13 mouse cellular contexts compared by ENCODE assay signal in the genomic region with DNA sequence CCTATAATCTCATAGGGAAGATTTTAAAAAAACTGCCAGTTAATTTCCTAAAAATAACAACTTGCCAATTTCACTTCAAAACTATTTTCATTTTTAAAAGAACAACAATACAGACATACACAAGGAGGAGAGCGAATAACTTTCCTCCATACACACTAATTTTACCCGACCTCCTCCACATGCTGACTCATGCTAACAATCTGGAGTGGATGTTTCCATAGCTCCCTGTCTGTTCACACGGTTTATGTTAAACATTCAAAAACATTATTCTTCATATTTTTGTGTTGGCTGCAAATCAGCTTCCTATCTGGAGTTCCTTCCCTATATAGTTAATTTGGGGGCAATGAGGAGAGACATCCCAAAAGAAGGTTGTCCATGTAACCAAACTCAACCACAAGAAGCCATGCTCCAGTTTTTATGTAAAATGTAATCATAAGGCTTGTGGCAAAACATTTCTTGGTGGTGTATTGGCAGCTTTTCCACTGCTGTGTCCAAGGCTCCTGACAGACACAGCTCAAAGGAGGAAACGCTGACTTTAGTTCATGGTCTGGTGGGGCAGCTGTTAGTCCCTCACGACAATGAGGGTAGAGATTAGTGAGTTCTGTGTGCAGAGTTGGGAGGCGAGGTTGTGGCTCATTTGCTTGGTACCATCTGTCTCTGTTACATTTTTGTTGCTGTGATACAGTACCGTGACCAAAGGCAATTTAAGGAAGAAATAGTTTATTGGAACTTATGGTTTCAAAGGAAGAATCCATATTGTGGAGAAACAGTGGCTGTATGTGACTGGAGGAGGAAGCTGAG.
DNase-seq lines count a peak whose midpoint lies in the region; ATAC-seq lines count a peak whose summit lies in the region.
"Had no signal": no experiment of that assay in that cellular context is flagged by ENCODE, and none has a peak within 500 bp of the region (broad histone marks: within the 10 kb centered on the region; RNA-seq: fewer than 3 reads in every experiment).

No protein-coding gene starts in this region.

- intact Hi-C loops in left cerebral cortex, postnatal 36 days (cut with DNase I): loop anchor here (2.0 to 5.0 kb wide), 2 partner anchors 389 to 515 kb away; a partner anchor contains a TSS

- ATAC-seq in forebrain, embryonic 14.5 days: no peak
- ATAC-seq in forebrain, embryonic 12.5 days (ENCODE audit: low FRiP score): no peak
- ATAC-seq: activated CD4-positive, CD25-positive, alpha-beta regulatory T cell, adult 4 months; lung, postnatal 0 days had no signal

- H3K4me2 ChIP-seq in forebrain, embryonic 14.5 days (ENCODE audit: low read length): no peak overlapping the region
- H3K4me2 ChIP-seq in forebrain, embryonic 12.5 days: no peak overlapping the region
- H3K4me2 ChIP-seq: limb, embryonic 15.5 days had no signal

- H3K36me3 ChIP-seq in forebrain, embryonic 14.5 days (ENCODE audit: control insufficient read depth, insufficient read depth, low read length): no peaks in the 10 kb centered on the region
- H3K36me3 ChIP-seq in forebrain, embryonic 12.5 days (replicated peaks): no peaks in the 10 kb centered on the region
- H3K36me3 ChIP-seq: limb, embryonic 15.5 days had no signal

- H3K9me3 ChIP-seq in forebrain, embryonic 14.5 days (replicated peaks; ENCODE audit: control insufficient read depth, low read length): no peaks in the 10 kb centered on the region
- no peaks in the 10 kb centered on the region for H3K9me3 ChIP-seq in forebrain, embryonic 12.5 days
- H3K9me3 ChIP-seq: limb, embryonic 15.5 days had no signal

- H3K4me1 ChIP-seq in forebrain, embryonic 14.5 days (ENCODE audit: control insufficient read depth, insufficient read depth, low read length): peaks cover 7% of the 10 kb centered on the region
- H3K4me1 ChIP-seq in forebrain, embryonic 12.5 days: peaks cover 16% of the 10 kb centered on the region

- H3K9ac ChIP-seq in forebrain, embryonic 14.5 days (ENCODE audit: low read length): no peak overlapping the region
- no peak overlapping the region for H3K9ac ChIP-seq in forebrain, embryonic 12.5 days
- H3K9ac ChIP-seq: limb, embryonic 15.5 days had no signal

- H3K27me3 ChIP-seq in forebrain, embryonic 14.5 days (replicated peaks; ENCODE audit: control insufficient read depth, insufficient read depth, low read length): no peaks in the 10 kb centered on the region
- no peaks in the 10 kb centered on the region for H3K27me3 ChIP-seq in forebrain, embryonic 12.5 days
- H3K27me3 ChIP-seq: limb, embryonic 15.5 days had no signal

- H3K4me3 ChIP-seq in forebrain, embryonic 14.5 days (ENCODE audit: low read depth, low read length): no peak overlapping the region
- H3K4me3 ChIP-seq in forebrain, embryonic 12.5 days (replicated peaks): no peak overlapping the region
- H3K4me3 ChIP-seq: heart, adult 2 months; limb, embryonic 15.5 days had no signal

- H3K27ac ChIP-seq in forebrain, embryonic 14.5 days (ENCODE audit: low read depth, low read length): 0 out of 2 replicates have a peak overlapping the region, but pooled peaks have one; percentile 39
- H3K27ac ChIP-seq in forebrain, embryonic 12.5 days: no peak overlapping the region
- H3K27ac ChIP-seq: heart, adult 2 months; limb, embryonic 15.5 days had no signal

- DNase-seq in forebrain, embryonic 14.5 days (ENCODE audit: low spot score): no peak
- peak; percentile 74 for DNase-seq in right cerebral cortex, adult 18-20 months
- no peak for DNase-seq in right cerebral cortex, postnatal 14 days
- DNase-seq in left cerebral cortex, postnatal 36 days (ENCODE audit: low spot score in 2 of 2): peak; percentile 27 to 41
- DNase-seq in ovary, postnatal 10 days (ENCODE audit: low spot score): no peak
- no peak for DNase-seq in lung, postnatal 10 days
- DNase-seq in cerebellum, adult 11-12 months: no peak
- DNase-seq: heart, adult 2 months; kidney, postnatal 14 days had no signal

- 70% methylated on average over 7 of the region's 7 CpGs for WGBS in forebrain, embryonic 14.5 days
- WGBS in forebrain, embryonic 12.5 days: 79% methylated on average over 7 of the region's 7 CpGs

Comparison
In these comparisons a context has a peak if more than half of its experiments do, and no peak if none do; other contexts are left out.
1. DNase-seq: peak in right cerebral cortex, adult 18-20 months (single experiment) and left cerebral cortex, postnatal 36 days (2 of 2); none in forebrain, embryonic 14.5 days (single experiment), right cerebral cortex, postnatal 14 days (single experiment), ovary, postnatal 10 days (single experiment), lung, postnatal 10 days (single experiment) and cerebellum, adult 11-12 months (single experiment).